Comparison of ENCODE assay signal across 13 mouse cellular contexts in the genomic region with DNA sequence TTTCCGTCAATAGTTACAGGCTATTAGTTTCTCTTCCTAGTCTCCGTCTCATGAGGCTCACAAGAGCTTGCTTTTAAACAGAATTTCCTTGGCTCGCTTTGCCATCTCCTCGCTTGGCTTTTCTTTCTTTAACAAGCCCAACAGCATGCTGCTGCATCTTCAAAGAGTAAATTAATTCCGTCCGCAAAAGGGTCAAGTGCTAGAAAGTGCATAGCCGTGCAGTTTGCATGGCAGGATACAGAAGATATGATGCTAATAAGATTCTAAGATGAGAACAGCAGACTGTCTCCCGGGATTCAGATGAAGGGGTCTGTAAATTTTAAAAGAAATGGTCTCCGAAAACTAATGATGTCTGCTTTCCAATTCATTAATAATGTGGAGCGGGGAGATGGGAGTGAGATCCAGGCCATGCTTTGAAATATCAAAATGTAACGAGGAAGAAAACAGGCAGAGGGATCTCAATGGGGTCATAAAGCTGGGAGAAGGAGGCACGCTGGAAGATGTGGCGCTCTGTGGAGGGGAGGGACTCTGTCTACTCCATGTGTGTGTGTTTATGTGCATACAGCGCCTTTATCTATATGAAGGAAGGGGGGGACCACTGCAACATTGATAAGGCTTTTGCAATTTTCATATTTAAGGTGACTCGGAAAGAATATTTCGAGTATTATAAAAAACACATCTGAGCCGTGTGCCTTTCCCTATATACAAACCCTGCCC.
DNase-seq lines count a peak whose midpoint lies in the region; ATAC-seq lines count a peak whose summit lies in the region.
"Had no signal": no experiment of that assay in that cellular context is flagged by ENCODE, and none has a peak within 500 bp of the region (broad histone marks: within the 10 kb centered on the region; RNA-seq: fewer than 3 reads in every experiment).

No protein-coding gene starts in this region.

- no peak overlapping the region for H3K9ac ChIP-seq in limb, embryonic 12.5 days (replicated peaks)
- no peak overlapping the region for H3K9ac ChIP-seq in hindbrain, embryonic 14.5 days
- H3K9ac ChIP-seq in midbrain, embryonic 13.5 days (replicated peaks) = no peak overlapping the region
- H3K9ac ChIP-seq: lung, embryonic 15.5 days had no signal

- peak overlapping the region; percentile 23; the same call in 1 of the 2 replicates for H3K27ac ChIP-seq in limb, embryonic 12.5 days
- no peak overlapping the region for H3K27ac ChIP-seq in limb, embryonic 10.5 days
- peak overlapping the region; percentile 71 for H3K27ac ChIP-seq in hindbrain, embryonic 14.5 days
- H3K27ac ChIP-seq in midbrain, embryonic 13.5 days = peak overlapping the region; percentile 89
- H3K27ac ChIP-seq: kidney, postnatal 0 days; lung, embryonic 15.5 days had no signal

- peaks cover 38% of the 10 kb centered on the region for H3K4me1 ChIP-seq in limb, embryonic 12.5 days (replicated peaks)
- H3K4me1 ChIP-seq in limb, embryonic 10.5 days = peaks cover 47% of the 10 kb centered on the region
- peaks cover 26% of the 10 kb centered on the region for H3K4me1 ChIP-seq in hindbrain, embryonic 14.5 days (replicated peaks; ENCODE audit: control insufficient read depth, insufficient read depth, low read length)
- peaks cover 42% of the 10 kb centered on the region for H3K4me1 ChIP-seq in midbrain, embryonic 13.5 days (replicated peaks)
- H3K4me1 ChIP-seq: lung, embryonic 15.5 days had no signal

- WGBS in limb, embryonic 12.5 days = 44% methylated on average over 17 of the region's 17 CpGs
- WGBS in limb, embryonic 10.5 days = 68% methylated on average over 17 of the region's 17 CpGs
- 28% methylated on average over 17 of the region's 17 CpGs for whole genome bisulfite sequencing in hindbrain, embryonic 14.5 days
- 31% methylated on average over 17 of the region's 17 CpGs for WGBS in midbrain, embryonic 13.5 days

- no peak for DNase-seq in limb, embryonic 10.5 days (ENCODE audit: low spot score)
- peak; percentile 50 for DNase-seq in hindbrain, embryonic 14.5 days (ENCODE audit: low spot score)
- DNase-seq in spleen, adult 18-20 months = no peak
- DNase-seq in urinary bladder, postnatal 4 days (ENCODE audit: low spot score in 2 of 2) = no peak
- DNase-seq in cerebellum, postnatal 14 days = no peak
- no peak for DNase-seq in frontal cortex, postnatal 14 days (ENCODE audit: low spot score in 2 of 2)
- DNase-seq: adrenal gland, postnatal 25 days; B cell, adult 2 months; liver had no signal

- H3K4me3 ChIP-seq in limb, embryonic 12.5 days (replicated peaks) = no peak overlapping the region
- H3K4me3 ChIP-seq in limb, embryonic 10.5 days = no peak overlapping the region
- H3K4me3 ChIP-seq in hindbrain, embryonic 14.5 days (replicated peaks; ENCODE audit: low read length) = no peak overlapping the region
- H3K4me3 ChIP-seq in midbrain, embryonic 13.5 days (replicated peaks) = no peak overlapping the region
- H3K4me3 ChIP-seq: lung, embryonic 15.5 days had no signal

- H3K4me2 ChIP-seq in limb, embryonic 12.5 days = peak overlapping the region; percentile 28
- H3K4me2 ChIP-seq in hindbrain, embryonic 14.5 days (replicated peaks) = peak overlapping the region; percentile 29
- H3K4me2 ChIP-seq in midbrain, embryonic 13.5 days (replicated peaks) = peak overlapping the region; percentile 29
- H3K4me2 ChIP-seq: lung, embryonic 15.5 days had no signal

- no peaks in the 10 kb centered on the region for H3K27me3 ChIP-seq in limb, embryonic 12.5 days
- peaks cover 39% of the 10 kb centered on the region for H3K27me3 ChIP-seq in limb, embryonic 10.5 days (ENCODE audit: low read depth, poor library complexity, severe bottlenecking)
- no peaks in the 10 kb centered on the region for H3K27me3 ChIP-seq in hindbrain, embryonic 14.5 days (ENCODE audit: control insufficient read depth, insufficient read depth, low read length)
- H3K27me3 ChIP-seq in midbrain, embryonic 13.5 days = no peaks in the 10 kb centered on the region
- H3K27me3 ChIP-seq: lung, embryonic 15.5 days had no signal

- 0 out of 2 replicates have a peak, but pooled peaks cover 3% of the 10 kb centered on the region for H3K9me3 ChIP-seq in limb, embryonic 12.5 days
- no peaks in the 10 kb centered on the region for H3K9me3 ChIP-seq in limb, embryonic 10.5 days (replicated peaks)
- no peaks in the 10 kb centered on the region for H3K9me3 ChIP-seq in hindbrain, embryonic 14.5 days (ENCODE audit: control insufficient read depth, low read length)
- no peaks in the 10 kb centered on the region for H3K9me3 ChIP-seq in midbrain, embryonic 13.5 days
- H3K9me3 ChIP-seq: lung, embryonic 15.5 days had no signal

- H3K36me3 ChIP-seq in limb, embryonic 12.5 days = no peaks in the 10 kb centered on the region
- no peaks in the 10 kb centered on the region for H3K36me3 ChIP-seq in limb, embryonic 10.5 days
- H3K36me3 ChIP-seq in hindbrain, embryonic 14.5 days (replicated peaks; ENCODE audit: control insufficient read depth, insufficient read depth) = no peaks in the 10 kb centered on the region
- H3K36me3 ChIP-seq in midbrain, embryonic 13.5 days = no peaks in the 10 kb centered on the region
- H3K36me3 ChIP-seq: lung, embryonic 15.5 days had no signal

- no peak for ATAC-seq in limb, embryonic 12.5 days (ENCODE audit: insufficient number of reproducible peaks, insufficient read depth, low FRiP score, low TSS enrichment, low read depth)
- ATAC-seq in hindbrain, embryonic 14.5 days (ENCODE audit: low FRiP score) = no peak
- peak; percentile 81 for ATAC-seq in midbrain, embryonic 13.5 days
